Mouse (Mus musculus): ENCODE measurements around the gene Nfic.

Gene Nfic

DNA sequence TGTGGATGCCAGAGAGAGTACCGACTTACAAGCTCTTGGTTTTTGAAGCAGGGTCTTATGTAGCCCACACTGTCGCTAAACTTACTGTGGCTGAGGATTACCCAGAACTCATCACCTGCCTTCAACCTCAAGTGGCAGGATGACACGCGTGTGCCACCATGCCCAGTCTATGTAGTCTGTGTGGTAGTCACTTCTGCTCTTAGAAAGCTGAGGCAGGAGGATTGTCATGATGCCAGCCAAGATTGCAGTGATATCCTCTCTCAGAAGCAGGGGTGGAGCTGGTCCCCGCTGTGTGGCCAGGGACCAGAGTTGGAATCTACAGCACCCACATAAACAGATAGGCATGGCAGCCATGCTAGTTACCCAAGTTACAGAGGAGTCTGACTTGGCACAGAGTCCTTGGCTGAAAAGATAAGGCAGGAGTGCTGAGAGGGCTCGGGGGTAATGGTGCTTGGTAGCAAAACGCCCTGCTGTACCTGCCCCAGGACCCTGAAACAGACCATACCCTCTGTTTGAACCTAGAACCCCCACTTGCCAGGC, 30.1 kb upstream of the Nfic start:
- in situ Hi-C loops (cut with MseI, MboI) = no loop called here

DNA sequence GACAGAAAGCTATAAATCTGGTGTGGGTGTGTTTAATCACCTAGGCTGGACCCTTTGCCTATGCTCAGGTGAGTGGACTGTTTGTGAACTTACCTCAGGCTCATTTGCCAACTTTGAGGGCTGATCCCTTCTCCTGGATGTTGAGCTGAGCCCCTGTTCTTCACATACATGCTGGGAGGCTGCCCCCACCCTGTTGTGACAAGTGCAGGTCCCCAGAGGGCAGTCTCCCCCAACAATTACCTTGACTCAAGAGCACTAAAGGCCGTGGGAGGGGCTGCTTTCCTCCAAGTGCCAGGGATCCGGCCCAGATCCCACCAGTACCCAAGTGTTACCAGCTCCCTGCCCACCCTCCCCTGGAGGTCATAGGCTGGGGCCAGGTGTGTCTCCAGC, 29.6 kb upstream of the Nfic start:
- in situ Hi-C loops (cut with MseI, MboI) = no loop called here

DNA sequence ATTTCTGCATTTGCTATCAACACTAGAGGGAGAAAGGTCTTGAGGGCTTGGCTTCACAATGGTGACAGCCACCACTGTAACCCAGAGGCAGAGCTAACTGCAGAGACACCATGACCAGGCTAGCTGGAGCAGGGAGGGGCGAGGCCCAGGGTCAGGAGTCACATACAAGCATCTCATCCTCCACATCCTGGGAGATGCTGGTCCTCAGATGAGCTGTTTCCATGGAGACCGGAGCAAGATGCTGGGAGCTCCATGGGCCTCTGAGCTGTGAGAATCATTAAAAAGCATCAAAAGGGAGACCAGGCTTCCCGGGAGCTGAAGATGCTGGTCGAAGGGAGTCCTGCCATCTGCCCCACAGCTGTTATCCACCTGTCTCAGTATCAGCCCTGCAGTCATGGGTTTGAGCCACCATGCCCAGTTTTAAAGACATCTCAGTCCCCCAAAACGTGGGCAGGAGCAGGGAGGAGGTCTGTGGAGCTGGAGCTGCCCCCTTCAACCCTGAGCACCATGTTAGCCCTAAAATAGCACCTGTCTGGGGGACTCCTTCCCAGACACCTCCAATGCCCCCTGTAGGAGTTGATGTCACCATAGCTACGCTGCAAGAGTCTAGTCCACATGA, 29.1 kb upstream of the Nfic start:
- in situ Hi-C loops (cut with MseI, MboI) = no loop called here

DNA sequence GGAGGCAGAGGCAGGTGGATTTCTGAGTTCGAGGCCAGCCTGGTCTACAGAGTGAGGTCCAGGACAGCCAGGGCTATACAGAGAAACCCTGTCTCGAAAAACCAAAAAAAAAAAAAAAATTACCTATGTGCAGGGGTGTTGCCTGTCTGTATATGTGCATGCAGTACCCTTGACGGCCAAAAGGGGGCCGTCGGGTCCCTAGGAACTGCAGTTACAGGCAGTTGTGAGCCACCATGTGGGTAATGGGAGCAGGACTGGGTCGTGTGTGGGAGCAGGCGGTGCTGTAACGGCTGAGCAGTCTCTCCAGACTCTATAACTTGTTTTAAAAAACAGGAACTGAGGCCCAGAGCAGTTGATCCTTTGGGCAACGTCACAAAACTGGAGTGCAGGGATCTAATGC, 28.5 kb upstream of the Nfic start:
- in situ Hi-C loops (cut with MseI, MboI) = no loop called here

DNA sequence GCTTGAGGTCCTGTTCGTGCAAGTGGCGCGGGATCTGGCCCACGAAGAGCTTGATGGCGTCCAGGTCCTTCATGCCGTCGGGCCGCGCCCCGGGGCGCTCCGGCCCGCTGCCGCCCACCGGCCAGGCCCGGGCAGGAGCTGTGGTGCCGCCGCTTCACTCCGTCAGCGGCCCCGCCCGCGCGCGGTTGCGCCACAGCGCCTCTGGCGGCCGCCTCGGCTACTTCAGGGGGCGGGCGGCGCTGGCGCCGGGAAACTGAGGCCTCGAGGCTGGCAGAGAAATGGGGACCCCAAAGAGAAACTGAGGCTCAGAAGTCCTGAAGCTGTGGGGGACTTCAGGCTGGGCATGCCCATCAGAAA, 27.1 kb upstream of the Nfic start, which contains the start of gene Celf5:
Gene Celf5, minus strand, starts transcription at position 177 of the 357 bp plus-strand sequence.
- in situ Hi-C loops (cut with MseI, MboI) = no loop called here

DNA sequence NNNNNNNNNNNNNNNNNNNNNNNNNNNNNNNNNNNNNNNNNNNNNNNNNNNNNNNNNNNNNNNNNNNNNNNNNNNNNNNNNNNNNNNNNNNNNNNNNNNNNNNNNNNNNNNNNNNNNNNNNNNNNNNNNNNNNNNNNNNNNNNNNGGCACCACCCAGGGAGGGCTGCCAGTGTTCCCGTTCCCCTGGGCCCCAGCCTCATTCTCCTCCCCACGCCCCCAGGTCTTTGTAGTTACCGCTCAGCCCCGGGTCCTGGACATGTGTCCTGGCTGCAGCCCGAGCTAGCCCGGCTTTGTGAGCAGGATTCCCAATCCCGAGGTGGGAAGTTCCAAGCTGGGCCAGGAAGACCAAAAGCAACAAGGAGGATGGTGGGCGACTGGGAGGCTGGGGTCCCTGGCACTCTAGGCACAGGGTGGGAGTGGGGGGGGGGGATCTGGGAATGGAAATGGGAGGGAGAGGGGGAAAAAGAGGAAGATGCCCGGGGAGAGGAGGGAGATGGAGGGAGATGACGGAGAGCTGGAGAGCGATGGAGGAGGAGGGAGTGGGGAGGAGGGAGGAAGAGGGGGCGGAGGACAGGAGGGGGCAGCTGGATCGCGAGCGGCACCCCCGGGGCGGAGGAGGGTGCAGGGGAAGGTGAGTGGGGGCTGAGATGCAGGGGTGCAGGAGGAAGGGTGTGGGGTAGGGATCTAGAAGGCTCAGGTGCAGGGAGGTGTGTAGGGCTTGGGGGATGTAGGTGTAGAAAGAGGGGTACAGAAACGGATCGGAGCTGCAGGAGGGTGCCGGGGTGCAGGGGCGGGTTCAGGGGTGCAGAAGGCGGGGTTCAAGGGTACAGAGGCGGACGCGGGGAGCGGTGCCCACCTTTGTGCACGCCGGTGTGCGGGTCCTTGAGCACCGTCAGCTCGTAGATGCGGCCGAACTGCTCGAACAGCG, 26.4 kb upstream of the Nfic start:
- in situ Hi-C loops (cut with MseI, MboI) = no loop called here

DNA sequence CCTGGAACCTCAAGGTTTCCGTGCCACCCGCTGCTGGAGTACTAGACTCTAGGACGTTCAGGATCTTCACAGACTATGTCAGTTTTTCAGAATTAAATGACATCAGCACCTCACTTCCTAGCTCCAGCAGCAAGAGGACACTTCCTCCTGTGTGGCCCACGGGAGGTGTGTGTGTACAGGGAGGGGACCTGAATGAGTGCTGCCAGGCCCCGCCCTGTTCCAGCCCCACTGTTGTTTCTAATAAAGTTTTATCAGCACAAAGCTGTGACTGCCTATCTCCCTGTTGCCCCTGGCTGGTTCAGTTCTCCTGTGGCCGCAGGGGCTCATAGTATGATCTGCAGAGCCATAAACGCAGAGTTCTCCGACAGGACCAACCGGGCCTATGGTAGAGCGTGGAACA, 19.0 kb upstream of the Nfic start:
- in situ Hi-C loops (cut with MseI, MboI) = no loop called here

DNA sequence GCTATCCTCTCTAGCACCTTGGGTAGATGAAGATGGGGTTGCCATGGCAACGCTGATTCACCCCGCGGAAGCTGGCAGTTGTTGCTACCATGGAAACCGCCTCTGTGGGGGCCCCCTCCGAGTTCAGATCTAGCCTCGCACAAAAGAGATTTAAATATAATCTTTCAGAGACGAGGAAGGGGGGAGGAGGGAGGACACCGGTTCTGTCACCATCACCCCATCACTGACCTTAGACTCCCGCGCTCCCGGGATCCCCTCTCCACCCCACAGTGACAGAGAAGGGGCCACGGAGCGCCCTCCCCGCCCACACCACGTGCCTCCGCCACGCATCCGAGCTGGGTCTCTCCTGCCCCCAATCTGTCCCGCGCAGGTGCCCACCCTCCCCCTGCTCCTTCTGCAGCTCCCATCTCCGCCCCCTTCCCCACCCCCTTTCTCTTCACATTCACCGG, 17.6 kb upstream of the Nfic start:
- in situ Hi-C loops (cut with MseI, MboI) = no loop called here

DNA sequence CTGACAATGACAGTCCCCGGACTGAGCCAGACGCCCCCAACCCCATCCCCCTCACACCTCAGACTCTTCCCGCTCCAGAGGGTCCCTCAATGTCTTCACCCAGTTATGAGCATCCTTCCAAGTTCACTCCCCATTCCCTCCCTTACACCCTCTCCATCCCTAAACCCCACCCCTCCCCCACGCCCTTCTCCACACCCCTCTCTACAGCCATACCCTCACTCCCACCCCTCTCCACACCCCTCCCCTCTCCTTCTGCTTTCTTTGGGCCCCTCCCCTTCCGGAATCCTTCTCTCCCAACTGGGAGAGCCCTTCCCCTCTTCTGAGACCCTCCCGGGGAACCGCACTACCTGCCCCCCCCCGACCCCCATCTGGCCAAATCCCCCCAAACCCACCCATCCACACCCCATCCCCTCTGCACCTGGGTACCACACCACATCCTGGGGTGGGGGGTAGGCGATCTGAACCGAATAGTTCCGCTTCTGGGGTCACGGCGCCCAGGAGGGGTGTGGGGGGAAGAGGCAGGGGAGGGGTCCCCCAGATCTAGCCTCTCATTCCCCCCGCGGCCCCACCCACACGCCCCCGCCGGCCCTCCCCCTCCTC, 17.1 kb upstream of the Nfic start:
- in situ Hi-C loops (cut with MseI, MboI) = no loop called here

DNA sequence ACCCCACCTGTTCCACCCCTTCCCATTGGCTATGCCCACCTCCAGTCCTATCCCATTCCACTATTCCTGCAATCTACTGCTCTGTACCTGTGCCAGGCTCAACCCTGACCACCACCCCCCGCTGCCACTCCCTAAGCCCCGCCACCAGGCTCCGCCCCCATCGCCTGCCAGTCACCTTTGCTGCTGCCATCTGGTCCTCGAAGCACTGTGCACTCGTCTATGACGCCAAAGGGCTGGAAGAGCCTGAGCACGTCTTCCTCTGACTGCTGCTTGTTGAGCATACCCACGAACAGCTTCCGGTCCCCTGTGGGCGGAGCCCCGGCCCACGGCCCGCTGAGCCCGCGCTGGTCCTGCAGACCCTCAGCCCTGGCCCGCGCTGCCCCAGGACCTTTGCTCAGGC, 15.0 kb upstream of the Nfic start:
- in situ Hi-C loops (cut with MseI, MboI) = no loop called here

DNA sequence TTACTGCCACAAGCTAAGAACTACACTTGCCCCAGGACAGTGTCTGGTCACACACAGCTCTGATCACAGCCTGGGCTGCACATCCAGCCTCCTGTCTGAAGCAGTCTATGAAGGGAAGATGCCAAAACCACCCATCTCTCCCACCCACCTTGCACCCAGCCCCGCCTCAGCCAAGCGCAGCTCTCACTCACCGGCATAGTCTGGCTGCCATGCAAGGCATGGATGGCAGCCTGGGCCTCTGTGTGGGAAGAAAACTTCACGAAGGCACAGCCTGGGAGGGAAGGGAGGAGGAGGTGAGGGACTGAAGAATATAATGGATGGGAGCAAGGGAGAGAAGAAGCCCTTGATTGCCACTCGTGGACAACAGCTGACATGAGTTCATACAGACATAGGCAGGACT, 13.8 kb upstream of the Nfic start:
- in situ Hi-C loops (cut with MseI, MboI) = no loop called here

DNA sequence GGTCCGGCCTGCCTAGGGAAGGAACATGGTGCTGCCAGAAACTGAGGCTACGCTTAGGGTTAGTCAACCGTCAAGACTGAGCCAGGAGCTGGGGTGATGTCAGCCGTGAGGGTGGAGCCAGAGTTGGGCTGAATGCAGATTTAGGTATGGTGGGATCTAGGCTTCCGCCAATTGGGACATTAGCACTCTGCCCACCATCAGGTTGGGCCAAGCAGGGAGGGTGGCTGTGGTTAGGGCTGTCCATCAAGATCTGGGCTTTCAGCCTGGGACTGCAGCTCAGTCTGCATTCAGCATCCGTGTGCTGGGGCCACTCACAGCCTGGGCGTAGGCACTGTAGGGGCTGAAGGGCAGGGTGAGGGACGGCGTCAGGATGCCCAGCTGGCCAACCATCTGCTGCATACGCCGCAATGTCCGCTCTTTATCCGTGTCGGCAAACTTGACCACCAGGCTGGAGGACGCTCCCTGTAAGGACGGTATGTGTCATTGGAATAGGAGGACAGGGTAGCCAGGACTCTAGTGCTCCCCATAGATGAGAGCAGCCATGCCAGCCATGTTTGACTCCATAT, 12.3 kb upstream of the Nfic start:
- in situ Hi-C loops (cut with MseI, MboI) = no loop called here

DNA sequence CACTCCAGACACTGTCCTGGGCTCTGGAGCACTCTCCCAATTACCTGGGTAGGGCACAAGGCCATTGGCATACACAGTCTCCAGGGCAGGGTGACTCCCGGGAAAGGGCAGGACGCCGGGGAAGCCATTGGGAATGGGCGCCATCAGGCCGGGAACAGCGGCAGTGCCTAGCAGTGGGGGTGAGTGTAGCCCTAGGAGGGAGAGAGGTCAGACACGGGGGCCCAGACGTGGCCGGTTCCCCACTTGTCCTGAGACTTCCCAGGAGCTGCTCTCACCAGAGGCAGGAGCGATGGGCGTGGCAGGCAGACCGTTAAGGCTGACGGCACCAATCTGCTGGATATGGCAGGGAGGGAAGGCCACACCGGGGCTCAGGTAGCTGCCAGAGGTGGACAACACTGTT, 11.4 kb upstream of the Nfic start:
- in situ Hi-C loops (cut with MseI, MboI) = no loop called here

DNA sequence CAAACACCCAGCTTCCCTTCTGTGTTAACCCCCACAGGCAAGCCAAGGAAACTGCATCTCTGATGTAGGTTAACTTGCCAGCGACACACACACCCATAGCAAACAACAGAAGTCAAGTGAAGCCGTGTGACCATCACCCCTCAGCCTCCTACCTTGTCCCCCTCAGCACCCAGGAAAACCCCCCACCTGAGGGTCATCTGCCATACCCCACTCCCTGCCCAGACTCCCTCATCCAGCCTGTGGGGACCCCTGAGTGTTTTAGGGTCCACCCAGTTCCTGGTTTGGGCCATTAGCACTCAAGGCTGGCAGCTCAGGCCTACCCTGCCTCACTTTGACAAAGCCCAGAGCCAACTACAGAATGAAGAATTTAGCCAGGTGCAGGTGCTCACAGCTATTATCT, 10.6 kb upstream of the Nfic start:
- in situ Hi-C loops (cut with MseI, MboI) = no loop called here

DNA sequence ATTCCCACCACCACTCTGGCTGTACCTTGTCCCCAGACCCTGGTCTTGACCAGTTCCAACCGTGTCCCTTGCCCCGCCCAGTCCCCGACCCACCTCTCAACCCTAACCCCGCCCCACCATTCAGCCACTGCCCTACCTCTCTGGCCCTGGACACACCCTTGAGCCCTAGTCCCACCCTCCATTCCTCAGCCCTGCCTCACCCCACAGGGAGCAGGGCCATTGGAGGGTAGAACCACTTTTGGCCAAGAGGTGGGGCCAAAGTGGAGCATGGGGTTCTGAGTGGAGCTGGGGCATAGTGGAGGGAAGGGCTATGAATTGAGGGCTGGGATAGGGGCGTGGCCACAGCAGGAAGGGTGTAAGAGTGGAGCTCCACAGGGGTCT, 9.8 kb upstream of the Nfic start:
- in situ Hi-C loops (cut with MseI, MboI) = no loop called here

DNA sequence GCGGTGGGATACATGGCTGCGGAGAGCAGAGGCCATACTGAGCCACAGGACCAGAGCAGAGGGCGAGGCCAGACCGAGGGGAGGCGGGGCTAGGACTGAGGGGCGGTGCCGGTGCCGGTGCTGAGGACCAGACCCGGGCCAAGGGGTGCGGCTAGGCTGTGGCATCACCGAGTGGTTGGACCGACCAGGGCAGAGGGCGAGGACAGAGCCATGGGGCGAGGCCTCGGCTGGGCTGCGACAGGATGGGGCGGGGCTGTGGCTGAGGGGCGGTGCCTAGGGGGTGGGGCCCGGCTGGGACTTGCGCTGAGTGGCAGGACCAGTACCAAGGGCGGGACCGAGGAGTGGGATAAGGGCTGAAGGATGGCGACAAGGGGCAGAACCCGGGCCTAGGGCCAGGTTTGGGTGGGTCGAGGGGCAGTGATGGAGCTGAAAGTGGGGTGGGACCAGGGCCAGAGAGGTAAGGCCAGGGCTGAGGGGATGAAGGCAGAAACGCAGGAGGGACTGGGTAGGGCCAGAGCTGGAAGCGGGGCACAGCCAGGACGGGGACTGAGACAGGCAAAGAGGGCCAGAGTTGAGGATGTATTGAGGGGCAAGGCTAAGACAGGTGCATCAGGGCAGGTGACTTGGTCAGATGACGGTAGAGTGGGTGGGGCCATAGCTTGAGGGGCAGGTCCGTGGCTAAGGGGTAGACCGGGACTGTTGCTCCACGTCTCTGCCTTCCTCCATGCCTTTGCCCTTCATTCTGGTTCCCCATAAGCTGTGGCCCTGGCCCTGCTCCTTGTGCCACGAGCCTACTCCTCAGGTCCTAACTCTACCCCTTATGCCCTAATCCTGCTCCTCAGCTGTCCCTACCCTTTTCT, 9.2 kb upstream of the Nfic start:
- in situ Hi-C loops (cut with MseI, MboI) = no loop called here

DNA sequence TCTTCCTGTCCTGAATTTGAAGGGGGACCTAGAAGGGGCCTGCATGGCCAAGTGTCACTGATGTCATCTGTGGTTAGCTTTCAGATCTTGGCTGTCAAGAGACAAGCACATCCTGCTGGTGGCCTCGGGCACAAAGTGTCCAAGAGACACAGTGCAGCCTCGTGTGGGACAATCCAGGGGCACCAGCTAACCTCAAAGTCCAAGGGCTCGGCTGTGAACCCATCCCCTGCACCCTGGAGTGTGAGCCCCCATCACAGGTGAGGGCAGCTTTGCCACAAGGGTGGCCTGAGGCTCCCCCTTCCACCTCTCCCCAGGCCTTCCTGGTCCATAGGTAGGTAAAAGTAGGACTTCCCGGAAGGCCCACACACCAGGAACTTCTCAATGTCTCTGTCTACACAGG, 8.1 kb upstream of the Nfic start:
- in situ Hi-C loops (cut with MseI, MboI) = no loop called here

DNA sequence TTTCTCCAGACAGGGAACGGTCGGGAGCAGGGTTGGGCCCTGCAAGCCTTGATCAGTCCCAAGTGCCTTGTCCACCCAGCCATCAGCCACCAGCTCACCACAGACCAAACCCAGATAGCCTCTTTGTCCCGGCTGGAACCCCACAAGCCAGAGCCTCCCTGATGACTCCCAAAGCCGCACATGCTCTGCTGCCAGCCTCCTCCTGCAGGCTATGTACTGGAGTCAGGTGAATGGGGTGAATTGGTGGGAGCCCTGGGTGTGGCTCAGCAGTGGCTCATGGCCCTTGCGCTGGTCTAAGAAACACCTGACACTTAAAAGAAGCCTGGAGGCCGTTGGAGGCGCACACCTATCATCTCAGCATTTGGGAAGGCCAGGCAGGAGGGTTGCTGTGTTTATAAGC, 7.5 kb upstream of the Nfic start:
- in situ Hi-C loops (cut with MseI, MboI) = no loop called here

DNA sequence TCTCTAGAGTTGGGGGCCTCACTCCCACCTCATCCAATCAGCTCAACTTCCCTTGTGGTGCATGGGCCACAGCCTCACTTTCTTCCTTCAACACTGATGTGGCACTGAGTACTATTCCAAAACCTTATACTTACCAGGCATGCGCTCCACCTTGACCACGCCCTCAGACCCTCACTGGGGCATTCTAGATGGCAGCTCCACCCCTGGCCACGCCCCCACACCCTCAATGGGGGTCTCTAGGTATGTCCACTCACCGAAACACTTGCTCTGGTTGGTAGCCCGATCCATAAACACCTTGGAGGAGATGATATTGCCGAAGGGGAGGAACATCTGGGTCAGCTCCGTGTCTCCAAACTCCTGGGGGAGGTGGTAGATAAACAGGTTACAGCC, 7.0 kb upstream of the Nfic start:
- in situ Hi-C loops (cut with MseI, MboI) = no loop called here

DNA sequence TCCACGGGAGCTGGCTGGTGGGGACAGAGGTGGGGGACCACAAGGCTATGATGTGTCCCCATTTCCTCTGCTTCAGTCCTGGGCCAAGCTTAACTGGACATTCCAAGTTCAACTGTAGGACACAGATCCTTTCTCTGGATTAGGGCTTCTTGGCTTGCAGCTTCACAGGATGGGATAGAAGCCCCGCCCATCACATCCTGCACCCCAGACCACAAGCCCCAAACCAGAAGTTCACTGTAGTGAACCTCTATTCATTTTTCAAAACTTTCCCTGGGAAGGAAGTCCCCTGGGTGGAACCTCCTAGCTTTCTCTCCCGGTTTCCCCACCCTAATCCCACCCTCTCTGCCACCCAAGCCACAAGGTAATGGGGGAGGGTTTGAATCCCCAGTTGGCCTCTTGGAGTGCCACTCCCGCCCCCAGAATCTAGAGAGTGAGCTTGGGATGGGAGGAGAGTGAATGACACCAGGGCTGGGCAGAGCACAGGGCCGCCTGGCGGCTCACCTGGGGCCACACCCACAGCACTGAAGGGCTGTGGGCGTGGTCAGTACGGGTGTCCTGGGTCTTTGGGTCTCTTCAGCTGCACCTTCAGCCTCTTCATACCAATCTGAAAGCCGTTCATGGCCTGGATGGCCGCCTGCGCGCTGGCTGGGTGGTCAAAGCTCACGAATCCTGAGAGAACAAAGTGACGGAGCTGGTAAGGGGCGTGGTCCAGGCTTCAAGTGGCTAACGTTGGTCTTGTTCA, 6.4 kb upstream of the Nfic start:
- in situ Hi-C loops (cut with MseI, MboI) = no loop called here

DNA sequence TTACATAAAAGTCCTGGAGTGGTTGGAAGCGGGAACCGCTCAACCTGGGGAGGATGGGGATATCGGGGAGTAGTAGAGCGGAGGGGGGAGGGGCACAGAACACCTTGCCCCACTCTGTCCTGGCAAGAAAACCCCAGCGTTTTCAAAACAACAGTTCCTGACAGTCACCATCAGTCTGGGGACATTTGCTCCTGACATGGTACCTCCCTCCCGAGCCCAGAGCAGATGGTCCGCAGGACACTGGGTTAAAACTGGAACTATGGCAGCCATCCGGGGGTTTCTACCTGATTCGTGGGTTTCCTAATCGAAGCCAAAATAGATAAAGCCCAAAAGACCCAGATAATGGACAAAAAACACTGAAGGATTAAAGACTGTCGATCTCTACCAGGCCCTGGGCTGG, 5.5 kb upstream of the Nfic start:
- in situ Hi-C loops (cut with MseI, MboI) = no loop called here

Measured in mouse trophoblast stem cell (cell line).